Mouse (Mus musculus) thymus, postnatal 36 days (tissue): ENCODE data around the gene Iqcn.
A peak's percentile ranks its signal among the peaks of the same experiment; 100 is the strongest.

Experiments used
- DNase-seq, 2 experiments: peaks; one replicate each; pipeline ENCODE4 v3.0.0; 2022; ENCODE audit warnings: mixed read lengths in 2 of 2

Iqcn gene

DNA sequence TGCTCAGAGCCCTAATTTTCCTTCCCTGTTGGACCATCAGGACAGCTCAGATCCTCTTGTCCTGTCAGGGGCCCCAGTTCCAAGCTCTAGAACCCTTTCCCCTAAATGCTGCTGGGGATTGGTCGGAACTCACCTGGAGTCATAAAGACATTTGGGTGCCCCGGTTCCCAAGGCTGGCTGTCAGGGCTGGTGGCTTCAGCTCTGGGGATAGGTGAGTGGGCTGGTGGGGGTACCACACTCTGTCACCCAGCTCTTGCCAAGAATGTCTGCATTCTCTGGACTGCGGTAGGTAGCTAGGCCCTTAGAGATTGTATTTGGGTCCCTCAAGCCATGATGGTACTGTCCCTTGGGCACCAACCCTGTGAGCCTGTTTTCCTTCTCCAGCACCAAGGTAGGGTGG, at the start of gene Iqcn:
Gene Iqcn, plus strand, starts transcription at position 171 of the 400 bp plus-strand sequence.
- no peak for DNase-seq

DNA sequence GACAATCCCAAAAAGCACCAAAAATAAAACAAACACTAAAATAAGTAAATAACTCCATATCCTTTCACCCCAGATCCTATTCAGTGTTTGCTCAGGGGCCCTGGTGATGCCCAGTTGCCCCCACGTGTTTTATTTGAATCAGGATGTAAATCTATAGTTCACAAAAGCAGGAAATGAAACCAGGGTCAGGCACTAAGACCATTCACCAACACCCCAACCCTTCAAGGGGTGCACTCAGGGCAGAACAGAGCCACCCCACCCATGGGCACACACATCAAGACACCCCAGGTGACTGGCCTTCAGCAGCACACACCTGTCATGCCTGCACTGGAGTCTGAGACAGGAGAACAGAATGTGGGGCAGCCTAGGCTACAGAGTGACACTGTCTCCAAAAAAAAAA, 49.1 kb upstream of the Iqcn start:
- no peak for DNase-seq

DNA sequence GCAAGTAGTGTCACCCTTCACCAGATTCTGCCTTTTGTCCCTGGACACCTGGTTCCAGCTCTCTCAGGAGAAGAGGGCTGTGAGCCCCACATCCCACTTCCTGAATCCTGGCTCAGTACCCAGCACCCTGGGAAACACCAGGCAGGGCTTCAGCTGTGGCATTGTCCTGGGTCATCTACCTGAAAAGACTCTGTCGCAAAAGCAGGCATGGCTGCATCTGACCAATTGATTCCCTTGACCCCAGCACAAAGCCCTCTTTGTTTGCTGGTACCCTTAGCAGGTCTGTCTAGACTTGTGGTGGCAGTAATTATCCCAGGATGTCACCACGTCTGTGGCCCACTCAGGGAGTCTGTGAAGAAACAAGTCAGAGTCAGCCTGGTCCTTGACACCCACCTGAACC, 47.8 kb upstream of the Iqcn start:
- no peak for DNase-seq

GRCm38 (mm10) chr8:70656193-70656790, 47.0 kb upstream of the Iqcn start:
- DNase-seq, result no peak

DNA sequence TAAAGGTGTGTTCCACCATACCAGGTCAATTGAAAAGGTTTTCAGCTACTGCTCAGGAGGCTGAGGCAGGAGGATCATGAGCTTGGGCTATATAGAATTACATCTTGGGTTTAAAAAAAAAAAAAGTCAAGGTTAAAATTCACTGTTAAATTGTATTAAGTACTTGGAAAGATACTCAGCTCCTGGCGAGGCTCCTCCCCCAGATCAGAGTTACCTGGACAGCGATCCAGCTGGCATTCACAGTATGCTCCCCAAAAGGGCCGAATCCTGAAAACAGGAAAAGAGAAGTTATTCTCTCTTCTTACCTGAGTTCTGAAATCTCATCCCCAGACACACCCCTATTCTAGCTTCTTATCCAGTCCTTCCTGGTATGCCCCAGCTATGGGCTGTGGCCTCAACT, 46.0 kb upstream of the Iqcn start:
- DNase-seq, result no peak

DNA sequence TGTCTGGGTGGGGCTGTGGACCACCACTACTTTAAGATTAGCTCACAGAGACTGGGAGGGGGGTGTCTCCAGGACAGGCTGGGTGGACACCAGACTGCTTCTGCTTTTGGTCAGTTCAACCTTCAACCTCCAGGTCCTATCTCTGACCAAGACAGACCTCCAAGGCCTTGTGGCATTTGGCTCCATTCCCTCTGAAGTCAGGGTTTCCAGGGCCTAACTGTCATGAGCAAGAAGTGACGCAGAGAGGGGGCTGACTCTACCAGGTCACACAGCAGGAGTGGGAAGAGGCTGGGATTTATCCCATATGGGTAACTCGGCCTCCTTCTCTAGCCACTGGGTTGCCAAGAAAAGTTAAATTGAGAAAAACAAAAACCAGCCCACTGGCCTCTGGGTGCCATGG, 45.5 kb upstream of the Iqcn start:
- no peak for DNase-seq

GRCm38 (mm10) chr8:70658897-70659603, 44.2 kb upstream of the Iqcn start:
- DNase-seq, result no peak

DNA sequence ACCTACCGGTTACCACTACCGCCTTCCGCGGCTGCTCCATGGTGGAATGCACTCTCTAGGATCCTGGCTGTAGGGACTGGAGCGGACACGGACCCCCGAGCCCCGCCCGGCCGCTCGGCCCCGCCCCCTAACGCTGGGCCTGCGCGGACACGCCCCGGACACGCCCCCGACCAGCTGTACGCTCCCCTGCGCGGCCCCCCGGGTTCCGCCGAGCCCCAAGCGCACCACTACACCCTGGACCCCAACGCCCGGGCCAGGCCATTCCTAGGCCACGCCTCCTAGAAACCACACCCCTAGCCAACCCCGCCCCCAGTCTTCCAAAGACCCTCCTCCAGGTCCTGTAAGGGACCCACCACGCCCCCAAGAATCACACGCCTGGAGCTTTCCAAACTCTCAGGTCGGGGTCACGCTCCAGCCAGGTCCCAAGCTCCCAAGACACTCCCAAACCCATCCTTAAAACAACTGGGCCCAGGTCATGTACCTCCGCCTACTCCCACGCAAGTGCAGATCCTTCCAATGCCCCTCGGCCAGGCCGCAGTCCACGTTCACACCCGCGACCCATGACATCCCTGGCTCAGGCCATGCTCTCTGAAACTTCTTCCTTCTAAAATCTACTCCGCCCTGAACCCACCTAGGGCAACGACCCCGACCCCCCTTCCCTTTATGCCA, 43.5 kb upstream of the Iqcn start:
- DNase-seq, result peak; percentile 88 to 91

DNA sequence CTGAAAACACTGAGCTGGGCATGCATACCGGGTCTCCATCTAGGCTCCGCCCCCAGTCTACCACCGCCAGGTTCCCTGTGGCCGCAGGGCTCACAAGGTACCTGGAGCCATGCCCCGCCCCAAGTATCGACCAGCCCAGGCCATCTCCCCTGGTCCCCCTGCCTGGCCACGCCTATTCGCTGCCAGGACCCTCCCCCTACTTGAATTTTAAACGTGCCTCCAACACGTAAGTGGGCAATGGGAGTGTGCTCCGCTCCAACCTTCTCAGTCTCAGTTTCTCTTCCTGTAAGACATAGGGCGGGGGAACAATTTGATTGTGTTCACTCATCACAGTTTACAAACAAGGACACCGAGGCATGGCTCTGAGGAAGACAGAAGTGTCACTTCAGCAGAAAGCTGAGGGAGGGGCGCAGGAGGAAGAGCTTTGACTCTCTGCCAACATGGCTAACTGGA, 43.0 kb upstream of the Iqcn start, which contains the start of gene Pgpep1:
Gene Pgpep1, minus strand, starts transcription at position 116 of the 453 bp plus-strand sequence.
- peak; percentile 32 to 65 for DNase-seq

DNA sequence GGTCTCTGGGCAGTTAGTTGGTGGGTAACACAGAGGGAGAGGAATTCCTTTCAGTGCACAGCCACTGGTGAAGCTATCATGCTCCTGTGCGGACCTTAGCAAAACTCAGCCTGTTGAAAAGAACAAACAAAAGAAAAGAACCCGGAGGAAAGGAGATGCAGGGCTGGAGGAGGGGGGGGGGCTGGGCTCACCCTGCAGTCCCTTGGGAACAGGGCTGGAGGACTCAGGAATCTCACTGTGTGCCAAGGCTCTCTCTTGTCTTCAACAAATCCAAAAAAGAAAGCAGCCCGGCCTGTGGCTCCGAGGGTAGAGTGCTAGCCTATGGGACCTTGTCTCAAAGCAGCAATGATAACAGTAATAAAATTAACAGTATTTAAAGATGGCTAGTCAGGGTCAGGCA, 39.6 kb upstream of the Iqcn start:
- no peak for DNase-seq

- DNase-seq, result no peak
These were observed 38.6 kb upstream of the Iqcn start for GRCm38 (mm10) chr8:70664631-70665030.

GRCm38 (mm10) chr8:70665599-70665998, 37.7 kb upstream of the Iqcn start:
- DNase-seq, result no peak

DNA sequence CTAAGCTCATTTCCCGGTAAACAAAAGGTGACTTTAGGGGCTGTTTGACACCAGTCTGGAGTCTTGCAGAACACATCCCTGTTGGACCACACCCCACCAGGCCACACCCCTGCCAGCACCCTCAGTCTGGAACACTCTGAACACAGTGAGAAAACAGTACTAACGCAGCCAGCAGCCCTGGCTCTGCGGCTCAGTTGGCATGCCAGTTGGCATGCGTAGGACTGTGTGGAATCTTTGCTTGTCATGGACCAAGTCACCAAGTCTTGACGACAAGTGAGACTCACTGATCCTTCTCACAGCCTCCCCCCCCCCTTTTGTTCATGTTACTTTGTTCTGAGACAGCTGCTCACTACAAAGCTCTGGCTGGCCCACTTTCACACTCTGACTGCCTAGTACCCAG, 36.2 kb upstream of the Iqcn start:
- peak in 1 of 2 experiments; percentile 17 for DNase-seq

- no peak for DNase-seq
These were observed 31.5 kb upstream of the Iqcn start for GRCm38 (mm10) chr8:70671615-70672324.

GRCm38 (mm10) chr8:70672325-70673078, 30.8 kb upstream of the Iqcn start:
- DNase-seq, result no peak

GRCm38 (mm10) chr8:70673079-70673856, 30.0 kb upstream of the Iqcn start, which contains the start of gene Lsm4:
Gene Lsm4, plus strand, starts transcription at chr8:70673248.
- DNase-seq, result peak; percentile 97 to 99

- no peak for DNase-seq
These were observed 29.1 kb upstream of the Iqcn start for GRCm38 (mm10) chr8:70674109-70674508.

DNA sequence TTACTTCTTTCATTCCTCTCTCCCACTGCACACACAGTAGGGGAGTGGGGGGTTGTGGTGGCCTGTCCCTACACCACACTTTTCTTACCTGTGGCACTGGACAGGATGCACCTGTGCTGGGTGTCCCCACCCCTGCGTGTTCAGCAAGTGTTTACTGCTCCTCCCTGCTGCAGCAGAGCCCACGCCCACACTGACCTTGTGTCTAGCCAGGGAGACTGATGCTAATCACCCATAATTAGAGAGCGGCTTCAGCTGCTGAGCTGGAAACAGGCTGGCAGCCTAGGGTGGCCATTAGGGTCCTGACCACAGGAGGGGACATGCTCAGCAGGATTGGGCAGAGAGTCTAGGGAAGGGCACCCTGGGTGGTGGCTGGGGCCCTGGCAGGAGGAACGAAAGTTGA, 28.5 kb upstream of the Iqcn start:
- DNase-seq, result peak; percentile 18 to 46

GRCm38 (mm10) chr8:70675336-70675735, 27.9 kb upstream of the Iqcn start:
- DNase-seq, result peak; percentile 66 to 81

- no peak for DNase-seq
These were observed 25.7 kb upstream of the Iqcn start for GRCm38 (mm10) chr8:70677451-70678080.

- DNase-seq, result no peak
These were observed 24.6 kb upstream of the Iqcn start for GRCm38 (mm10) chr8:70678679-70679078.
